Mouse (Mus musculus) bone marrow macrophage, adult 2 months (primary cell): Measurements from ENCODE around the gene Hist1h4b. TPM values are rescaled to one million over a fixed set of nuclear protein-coding genes. Genes with fewer than 3 reads are reported as not detected.

Source experiments
- H3K27ac ChIP-seq: 2 replicates; pipeline ENCODE4 v1.5.1; 2012; ENCODE audit warnings: low read depth, low read length; ENCODE audit not compliant: insufficient read depth
- H3K4me1 ChIP-seq: 2 replicates; pipeline ENCODE4 v1.6.1; 2012; ENCODE audit warnings: low read length; ENCODE audit not compliant: control insufficient read depth, insufficient read depth
- H3K4me3 ChIP-seq: 2 replicates; pipeline ENCODE4 v1.5.1; 2012; ENCODE audit warnings: mild to moderate bottlenecking, low read length, moderate library complexity; ENCODE audit not compliant: insufficient read depth
- CTCF ChIP-seq: IDR thresholded peaks from 2 replicates; pipeline ENCODE4 v1.5.1; 2012; ENCODE audit warnings: low read depth, mild to moderate bottlenecking, low read length, moderate library complexity
- POLR2A ChIP-seq: IDR thresholded peaks from 2 replicates; pipeline ENCODE4 v1.6.1; 2012; ENCODE audit warnings: mild to moderate bottlenecking, low read depth, low read length, borderline replicate concordance
- polyA plus RNA-seq: library from polyadenylated mRNA; stranded (reverse); fragments of >200 nt; gene quantifications from 2 replicates; pipeline ENCODE4 v1.2.4, GENCODE M21; 2012; ENCODE audit not compliant: missing spikeins, insufficient read depth, insufficient read length

The Hist1h4b gene
- polyA plus RNA-seq, 1 experiment = 5.1 TPM

DNA sequence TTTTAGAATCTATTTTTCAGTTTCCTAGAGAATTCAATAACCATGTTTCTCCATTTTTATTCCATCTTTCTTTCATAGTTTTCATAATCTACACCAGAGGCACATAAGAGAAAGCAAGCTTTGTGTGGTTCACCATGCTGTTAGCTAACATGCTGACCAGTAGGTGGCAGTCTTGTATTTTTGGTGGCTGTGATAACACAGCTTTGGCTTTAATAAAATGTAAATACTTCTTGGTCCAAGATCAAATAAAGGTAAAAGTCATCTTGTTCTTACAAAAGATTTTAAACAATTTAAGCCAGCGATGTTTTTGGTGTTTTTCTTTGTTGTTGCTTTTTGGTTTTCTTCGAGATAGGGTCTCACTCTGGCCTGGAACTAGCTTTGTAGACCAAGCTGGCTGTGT lies 35.7 kb downstream of the Hist1h4b start:
- no peak overlapping the region for H3K27ac ChIP-seq
- H3K4me1 ChIP-seq = no peaks in the 10 kb centered on the region
- TF ChIP-seq POLR2A = no peak
- no peak for TF ChIP-seq CTCF
- H3K4me3 ChIP-seq = no peak overlapping the region

GRCm38 (mm10) chr13:23799405-23799804 lies 42.6 kb downstream of the Hist1h4b start:
- Histone ChIP-seq H3K4me1 (peaks cover 13% of the 10 kb centered on the region), H3K4me3 (no peak overlapping the region), H3K27ac (0 out of 2 replicates have a peak overlapping the region, but pooled peaks have one; percentile 14)
- no peak for TF ChIP-seq CTCF
- TF ChIP-seq POLR2A = no peak

GRCm38 (mm10) chr13:23804532-23804931 lies 47.7 kb downstream of the Hist1h4b start:
- Histone ChIP-seq H3K27ac (no peak overlapping the region), H3K4me1 (peaks cover 7% of the 10 kb centered on the region), H3K4me3 (no peak overlapping the region)
- TF ChIP-seq CTCF (no peak), POLR2A (no peak)

DNA sequence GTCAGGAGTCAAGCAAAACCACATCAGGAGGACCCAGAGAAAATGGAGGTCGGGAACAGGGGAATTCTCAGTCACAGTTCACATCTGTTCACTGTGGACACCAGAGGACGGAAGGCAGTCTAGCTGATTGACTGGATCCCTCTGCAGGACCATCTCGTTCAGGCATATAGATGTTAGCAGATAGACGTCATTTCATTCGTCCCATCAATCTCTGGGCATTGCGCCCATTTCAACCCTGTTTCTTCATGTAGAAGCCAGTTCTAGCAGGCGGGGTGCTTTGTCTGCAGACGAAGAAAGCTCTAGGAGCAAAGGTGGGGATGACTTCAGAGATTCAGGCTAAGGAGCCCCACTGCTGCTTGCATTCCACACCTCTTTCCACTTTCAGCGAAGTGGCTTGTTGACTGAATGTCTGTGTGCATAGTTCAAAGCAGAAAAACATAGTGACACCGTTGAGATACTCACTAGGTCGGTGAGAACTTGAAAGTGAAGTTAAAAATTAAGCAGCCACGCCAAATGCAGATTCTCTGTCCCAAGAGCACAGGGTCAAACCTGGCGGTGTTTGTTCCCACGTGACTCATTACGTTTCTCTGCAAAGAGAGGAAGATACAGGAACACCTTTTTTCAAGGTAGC lies 49.7 kb downstream of the Hist1h4b start, which contains the start of gene Slc17a2:
Gene Slc17a2, plus strand, starts transcription at position 572 of the 631 bp plus-strand sequence.
- H3K4me3 ChIP-seq = no peak within 1 kb of the TSS
- no peak within 1 kb of the TSS for H3K27ac ChIP-seq
- H3K4me1 ChIP-seq = no peaks in the 10 kb centered on the region
- TF ChIP-seq CTCF (no peak), POLR2A (no peak)

Other genes with a start within 250 kb of the Hist1h4b start
- gene Hist1h4h, start 226.0 kb upstream of the Hist1h4b start, polyA plus RNA-seq = 2.5 and 3.1 TPM in 2 replicates
- 42.5 and 76.9 TPM in 2 replicates for gene Hist1h2af, start 223.1 kb upstream of the Hist1h4b start, polyA plus RNA-seq
- not detected in 2 replicates for gene Hist1h3g, start 221.6 kb upstream of the Hist1h4b start, polyA plus RNA-seq
- 0.71 and 0.97 TPM in 2 replicates for gene Hist1h2bh, start 213.6 kb upstream of the Hist1h4b start, polyA plus RNA-seq
- gene Hist1h3f, start 213.0 kb upstream of the Hist1h4b start, polyA plus RNA-seq = 0.80 TPM in 1 of 2 replicates, not detected in the other
- gene Hist1h4f, start 205.4 kb upstream of the Hist1h4b start, polyA plus RNA-seq = 4.7 TPM in 1 of 2 replicates, not detected in the other
- 0.11 and 0.39 TPM in 2 replicates for gene Hist1h1d, start 203.8 kb upstream of the Hist1h4b start, polyA plus RNA-seq
- gene Hist1h3e, start 194.6 kb upstream of the Hist1h4b start, polyA plus RNA-seq = 1.5 and 3.6 TPM in 2 replicates
- 1.7 TPM in 1 of 2 replicates, not detected in the other for gene Hist1h2ae, start 185.8 kb upstream of the Hist1h4b start, polyA plus RNA-seq
- gene Hist1h2bg, start 185.6 kb upstream of the Hist1h4b start, polyA plus RNA-seq = 9.8 and 11.9 TPM in 2 replicates
- gene Hist1h2bf, start 182.8 kb upstream of the Hist1h4b start, polyA plus RNA-seq = 3.8 and 7.9 TPM in 2 replicates
- not detected in 2 replicates for gene Hist1h2ad, start 182.6 kb upstream of the Hist1h4b start, polyA plus RNA-seq
- gene Hist1h3d, start 181.2 kb upstream of the Hist1h4b start, polyA plus RNA-seq = 2.3 and 3.2 TPM in 2 replicates
- 1.6 and 2.5 TPM in 2 replicates for gene Hist1h4d, start 175.4 kb upstream of the Hist1h4b start, polyA plus RNA-seq
- gene Hist1h2be, start 135.9 kb upstream of the Hist1h4b start, polyA plus RNA-seq = 0.86 and 2.1 TPM in 2 replicates
- 2.6 TPM in 2 replicates for gene Hist1h1e, start 134.5 kb upstream of the Hist1h4b start, polyA plus RNA-seq
- 0.35 and 0.40 TPM in 2 replicates for gene Hist1h2ac, start 73.1 kb upstream of the Hist1h4b start, polyA plus RNA-seq
- gene Hist1h2bc, start 72.8 kb upstream of the Hist1h4b start, polyA plus RNA-seq = 55.8 and 61.9 TPM in 2 replicates
- gene Hist1h1t, start 61.2 kb upstream of the Hist1h4b start, polyA plus RNA-seq = 0.62 TPM in 1 of 2 replicates, not detected in the other
- not detected in 2 replicates for gene Hist1h4c, start 58.6 kb upstream of the Hist1h4b start, polyA plus RNA-seq
- 95.3 and 104 TPM in 2 replicates for gene Hfe, start 46.2 kb upstream of the Hist1h4b start, polyA plus RNA-seq
- gene Hist1h1c, start 18.2 kb upstream of the Hist1h4b start, polyA plus RNA-seq = 75.5 and 80.8 TPM in 2 replicates
- 1.2 TPM in 1 of 2 replicates, not detected in the other for gene Hist1h3c, start 11.4 kb upstream of the Hist1h4b start, polyA plus RNA-seq
- 1.3 TPM in 1 of 2 replicates, not detected in the other for gene Hist1h2bb, start 10.3 kb upstream of the Hist1h4b start, polyA plus RNA-seq
- 4.3 and 8.4 TPM in 2 replicates for gene Hist1h2ab, start 5.9 kb upstream of the Hist1h4b start, polyA plus RNA-seq
- 2.1 and 4.8 TPM in 2 replicates for gene Hist1h3b, start 4.7 kb upstream of the Hist1h4b start, polyA plus RNA-seq
- not detected in 2 replicates for gene Hist1h4a, start 4.2 kb downstream of the Hist1h4b start, polyA plus RNA-seq
- gene Hist1h3a, start 5.4 kb downstream of the Hist1h4b start, polyA plus RNA-seq = not detected in 2 replicates
- not detected in 2 replicates for gene Hist1h1a, start 6.7 kb downstream of the Hist1h4b start, polyA plus RNA-seq
- gene Trim38, start 12.9 kb downstream of the Hist1h4b start, polyA plus RNA-seq = not detected in 2 replicates
- gene Slc17a2, start 50.0 kb downstream of the Hist1h4b start, polyA plus RNA-seq = not detected in 2 replicates
- not detected in 2 replicates for gene Slc17a3, start 82.4 kb downstream of the Hist1h4b start, polyA plus RNA-seq
- gene Slc17a1, start 110.7 kb downstream of the Hist1h4b start, polyA plus RNA-seq = not detected in 2 replicates
- gene Slc17a4, start 158.0 kb downstream of the Hist1h4b start, polyA plus RNA-seq = not detected in 2 replicates
- gene Hist1h2ba, start 177.1 kb downstream of the Hist1h4b start, polyA plus RNA-seq = not detected in 2 replicates
- not detected in 2 replicates for gene Hist1h2aa, start 177.4 kb downstream of the Hist1h4b start, polyA plus RNA-seq
- not detected in 2 replicates for gene Scgn, start 234.2 kb downstream of the Hist1h4b start, polyA plus RNA-seq